Mouse (Mus musculus) testis, postnatal 14 days (tissue): ENCODE measurements at regions not wholly inside any gene's neighbourhood (a gene's known extent, or its start where the extent isn't known, plus 50 kb on each side); places are given as distances from the start of the nearest gene placed in this dataset.
"Not testable (repeated sequence)": the region's sequence is repeated elsewhere in the genome, so short reads cannot be mapped to it uniquely, and the experiment has no call there.

Experiments
- DNase-seq: peaks from one replicate; pipeline ENCODE4 v3.0.0; 2021; ENCODE audit warnings: low spot score

GRCm38 (mm10) chr15:62252078-62252833 lies 1329.4 kb upstream of the A1bg start:
- not testable (repeated sequence) for DNase-seq

- DNase-seq = no peak
Measured at GRCm38 (mm10) chr15:62249436-62249835, 1326.6 kb upstream of the A1bg start.

DNA sequence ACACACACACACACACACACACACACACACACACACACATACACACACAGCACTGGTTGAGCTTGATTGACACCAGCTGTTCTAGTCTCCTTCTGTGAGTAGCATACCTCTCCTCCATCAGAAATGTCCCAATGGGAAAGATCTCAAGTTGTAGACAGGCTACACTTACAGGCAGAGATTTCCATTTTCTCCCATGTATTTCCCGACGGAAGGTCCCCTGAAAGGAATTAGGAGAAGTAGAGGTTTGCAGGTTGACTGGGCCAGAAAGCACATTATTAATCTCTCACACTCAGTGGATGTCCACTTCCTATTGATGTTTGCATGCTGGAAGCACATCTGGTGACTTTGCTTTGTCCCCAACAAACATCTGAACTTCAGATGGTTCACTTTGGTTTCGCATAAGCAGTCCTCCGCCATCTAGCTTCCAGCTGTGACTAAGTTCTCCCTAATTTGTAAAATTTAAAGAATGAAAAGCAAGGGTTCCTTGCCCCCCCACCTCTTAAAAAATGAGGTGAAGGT lies 1323.8 kb upstream of the A1bg start:
- no peak for DNase-seq

GRCm38 (mm10) chr15:62245237-62245636 lies 1322.4 kb upstream of the A1bg start:
- DNase-seq = no peak

GRCm38 (mm10) chr15:62244819-62245218 lies 1322.0 kb upstream of the A1bg start:
- DNase-seq = no peak

DNA sequence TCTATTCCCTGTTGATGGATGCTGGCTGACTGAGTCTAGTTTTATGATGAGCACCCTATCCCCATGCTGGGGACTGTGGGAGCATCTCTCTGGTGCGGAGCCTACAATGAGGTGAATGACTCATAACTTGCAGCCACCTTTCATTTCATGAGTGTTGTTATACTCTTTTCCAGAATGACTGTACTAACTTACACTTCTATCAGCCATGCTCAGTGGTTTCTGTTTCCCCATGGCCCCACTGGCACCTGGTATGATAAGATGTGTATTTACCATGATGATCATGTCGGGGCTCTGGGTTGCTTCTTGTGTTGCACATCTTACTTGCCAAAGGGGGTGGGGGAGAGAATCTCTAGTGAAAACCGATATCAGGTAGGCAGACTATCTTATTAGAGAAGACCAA lies 1317.2 kb upstream of the A1bg start:
- no peak for DNase-seq

DNA sequence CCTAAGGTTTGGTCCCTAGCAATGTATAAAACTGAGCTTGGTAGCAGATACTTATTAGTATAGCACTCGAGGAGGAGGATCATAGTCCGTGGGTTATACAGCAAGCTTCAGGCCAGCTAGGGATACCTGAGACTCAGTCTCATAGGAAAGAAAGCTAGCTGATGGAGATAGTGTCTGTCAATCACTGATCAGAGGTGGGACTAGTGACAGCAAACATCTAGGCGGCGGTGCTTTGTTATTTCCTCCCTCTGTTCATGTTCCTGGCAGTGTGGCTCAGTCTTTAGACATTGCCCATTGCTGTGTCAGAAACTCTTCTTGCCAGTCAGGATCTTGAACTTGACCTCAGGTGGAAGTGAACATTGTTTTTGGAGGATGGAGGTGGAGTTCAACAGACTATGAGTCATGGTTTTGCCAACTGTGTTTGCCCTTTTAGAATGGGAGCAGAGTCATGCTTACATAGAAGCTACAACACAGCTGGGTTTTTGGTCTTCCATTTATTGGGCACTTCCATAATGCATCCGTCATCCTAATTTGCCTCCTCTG lies 1315.8 kb upstream of the A1bg start:
- DNase-seq = no peak

- no peak for DNase-seq
Measured at GRCm38 (mm10) chr15:62236056-62236455, 1313.2 kb upstream of the A1bg start.

DNA sequence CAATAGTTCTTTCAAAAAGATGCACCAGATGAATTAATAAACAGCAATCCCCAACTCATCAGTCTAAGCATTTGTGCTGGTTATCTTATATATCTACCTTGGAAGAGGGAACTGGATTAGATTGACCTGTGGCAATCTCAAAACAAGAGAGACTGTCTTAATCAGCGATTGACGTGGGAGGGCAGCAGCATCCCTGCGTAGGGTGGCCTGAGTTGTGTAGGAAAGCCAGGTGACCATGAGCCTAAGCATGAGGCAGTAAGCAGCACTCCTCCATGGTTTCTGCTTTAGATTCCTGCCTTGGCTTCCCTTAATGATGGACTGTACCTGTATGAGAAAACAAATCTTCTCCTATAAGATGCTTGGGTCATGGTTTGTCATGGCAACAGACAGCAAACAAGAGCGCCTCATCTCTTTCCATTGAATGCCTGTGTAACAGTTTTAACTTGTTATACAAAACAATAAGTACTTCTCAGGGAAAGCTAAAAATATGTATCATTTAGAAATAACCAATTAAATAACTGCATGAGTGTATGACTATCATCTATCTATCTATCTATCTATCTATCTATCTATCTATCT lies 1311.5 kb upstream of the A1bg start:
- no peak for DNase-seq

GRCm38 (mm10) chr15:62233154-62233553 lies 1310.3 kb upstream of the A1bg start:
- DNase-seq = no peak

- DNase-seq = no peak
Measured at GRCm38 (mm10) chr15:62231709-62232108, 1308.9 kb upstream of the A1bg start.

DNA sequence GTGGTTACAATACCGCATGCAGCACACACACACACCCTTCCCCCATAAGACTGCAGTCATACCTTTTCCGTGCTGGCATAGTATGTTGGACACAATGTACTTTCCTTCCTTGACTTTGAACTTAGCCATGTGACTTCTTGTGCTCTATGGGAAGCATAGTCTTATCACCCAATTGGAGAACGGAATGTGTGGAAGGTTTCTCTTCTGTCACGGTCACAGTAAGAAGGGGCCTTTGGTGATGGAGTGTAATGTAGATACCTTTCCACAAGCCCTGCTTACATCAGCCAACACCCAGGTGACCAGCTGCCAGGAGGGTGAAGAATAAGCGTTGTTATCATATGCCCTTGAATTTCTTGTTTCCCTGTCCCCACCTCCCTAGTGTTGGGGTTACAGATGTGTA lies 1308.0 kb upstream of the A1bg start:
- DNase-seq = no peak

DNA sequence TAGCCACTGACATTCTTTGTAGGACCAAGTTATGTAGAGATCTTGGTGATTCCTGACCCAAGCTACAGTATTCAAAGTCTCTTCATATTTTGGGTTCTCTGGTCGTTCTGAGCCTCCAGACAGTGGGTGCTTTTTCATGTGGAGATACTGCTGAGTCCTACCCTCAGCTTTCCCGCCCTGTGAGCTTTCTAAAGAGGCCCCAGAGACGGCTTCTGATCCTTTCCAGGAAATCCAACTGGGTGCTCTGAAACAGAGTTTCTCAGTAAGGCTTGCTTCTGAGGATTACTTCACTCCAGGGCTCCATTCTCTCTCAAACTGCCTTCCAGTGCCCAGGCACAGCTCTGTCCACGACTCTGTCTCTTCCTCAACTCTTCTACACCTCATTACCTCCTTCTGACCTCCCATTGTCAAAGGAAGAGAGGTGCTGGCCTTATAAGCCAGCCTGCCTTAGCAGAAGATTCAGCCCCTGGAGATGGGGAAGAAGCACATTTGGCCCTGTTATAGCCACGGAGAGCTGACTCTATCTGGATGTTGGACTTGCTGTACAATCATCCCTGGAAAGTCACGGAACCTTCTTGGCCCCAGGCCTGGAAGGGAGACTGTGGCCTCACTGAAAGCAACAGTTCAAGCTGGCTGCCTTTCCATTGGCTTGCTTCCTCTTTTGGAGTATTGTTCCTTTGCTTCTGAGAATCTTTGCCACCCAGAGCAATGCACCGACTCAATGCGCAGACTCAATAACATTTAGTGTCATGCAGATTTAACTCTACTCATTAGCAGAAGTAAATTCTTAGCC lies 1306.9 kb upstream of the A1bg start:
- DNase-seq = peak; percentile 38

DNA sequence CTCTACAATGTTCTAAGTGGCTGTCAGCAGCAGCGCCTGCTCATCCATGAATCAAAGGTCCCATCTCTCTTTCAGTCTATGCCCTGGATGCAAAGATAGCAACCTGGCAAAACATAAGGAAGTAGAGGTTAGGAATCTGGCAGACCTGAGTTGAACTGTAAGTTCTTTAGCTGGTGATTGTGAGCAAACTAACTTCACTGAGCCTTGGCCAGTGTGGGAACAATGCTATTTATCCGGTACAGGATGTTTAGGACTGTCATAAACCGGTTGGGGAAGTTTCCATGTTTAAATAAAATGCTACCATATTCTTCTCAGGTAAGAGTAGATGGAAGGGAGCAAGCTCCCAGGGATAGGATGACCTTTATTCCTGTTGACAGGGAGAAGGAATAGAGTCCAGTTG lies 1306.2 kb upstream of the A1bg start:
- DNase-seq = no peak

DNA sequence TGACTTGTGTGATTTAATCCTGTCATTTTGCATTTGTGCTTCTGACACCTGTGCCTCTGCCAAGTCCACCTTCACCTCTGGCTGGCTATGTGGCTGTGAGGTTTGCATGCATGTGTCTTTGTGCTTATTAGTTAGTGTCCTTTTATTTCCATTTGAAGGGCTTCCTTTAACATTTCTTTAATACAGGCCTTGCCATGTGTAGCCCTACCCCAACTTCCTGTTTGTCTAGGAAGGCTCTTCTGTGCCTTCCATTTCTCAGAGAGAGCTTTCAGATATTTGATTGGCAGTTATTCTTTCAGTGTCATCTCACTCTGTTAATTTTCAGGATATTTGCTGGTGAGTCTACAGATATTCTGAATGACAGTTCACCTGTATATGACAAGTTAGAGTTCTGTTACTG lies 1302.0 kb upstream of the A1bg start:
- DNase-seq = no peak

DNA sequence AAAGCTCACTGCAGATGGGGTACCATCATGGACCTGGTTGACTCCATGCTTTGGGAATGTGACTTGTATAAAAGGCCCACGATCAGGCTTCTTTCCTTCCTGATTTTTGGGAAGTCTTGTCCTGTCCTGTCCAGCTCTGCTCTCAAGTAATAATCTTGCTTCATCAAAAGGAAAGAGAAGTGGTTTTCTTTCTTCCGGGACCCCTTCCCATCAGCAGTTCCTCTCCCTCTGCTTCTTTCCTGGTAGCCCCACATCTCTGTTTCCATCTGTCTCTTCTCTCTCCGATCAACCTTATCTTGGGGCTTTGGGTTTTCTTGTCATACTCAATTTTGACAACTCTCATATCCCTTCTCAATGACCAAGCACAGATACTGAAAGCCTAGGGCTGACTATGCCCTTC lies 1301.4 kb upstream of the A1bg start:
- no peak for DNase-seq

- DNase-seq = no peak
Measured at GRCm38 (mm10) chr15:62223156-62223840, 1300.5 kb upstream of the A1bg start.

- DNase-seq = no peak
Measured at GRCm38 (mm10) chr15:62222731-62223130, 1299.9 kb upstream of the A1bg start.

- no peak for DNase-seq
Measured at GRCm38 (mm10) chr15:62222201-62222600, 1299.4 kb upstream of the A1bg start.

- DNase-seq = no peak
Measured at GRCm38 (mm10) chr15:62221024-62221819, 1298.4 kb upstream of the A1bg start.

GRCm38 (mm10) chr15:62220620-62221019 lies 1297.8 kb upstream of the A1bg start:
- no peak for DNase-seq
